Mouse (Mus musculus): ENCODE measurements around the gene Phactr3. TPM values are rescaled to one million over a fixed set of nuclear protein-coding genes. Genes with fewer than 3 reads are reported as not detected.

Phactr3 gene
- polyA plus RNA-seq, 1 experiment = not detected

- no peak overlapping the region for H3K27ac ChIP-seq (ENCODE audit: insufficient read depth, low read depth, low read length)
- TF ChIP-seq CTCF (IDR thresholded peaks at IDR 0.05; ENCODE audit: insufficient read depth, low read depth, low read length) (no peak), POLR2A (IDR thresholded peaks at IDR 0.05; ENCODE audit: insufficient read depth, low read depth, low read length) (no peak)
- H3K4me3 ChIP-seq (ENCODE audit: insufficient read depth, low read depth, low read length) = no peak overlapping the region
- WGBS = 87% methylated on average over 1 of the region's 1 CpGs
- H3K4me1 ChIP-seq (ENCODE audit: control insufficient read depth, insufficient read depth, low read length) = peaks cover 38% of the 10 kb centered on the region
Measured at GRCm38 (mm10) chr2:178244866-178245265, 126.1 kb downstream of the Phactr3 start.

GRCm38 (mm10) chr2:178245841-178246240, 127.1 kb downstream of the Phactr3 start:
- WGBS = 72% methylated on average over 5 of the region's 5 CpGs
- peaks cover 45% of the 10 kb centered on the region for H3K4me1 ChIP-seq (ENCODE audit: control insufficient read depth, insufficient read depth, low read length)
- H3K27ac ChIP-seq (ENCODE audit: insufficient read depth, low read depth, low read length) = no peak overlapping the region
- no peak overlapping the region for H3K4me3 ChIP-seq (ENCODE audit: insufficient read depth, low read depth, low read length)
- TF ChIP-seq CTCF (IDR thresholded peaks at IDR 0.05; ENCODE audit: insufficient read depth, low read depth, low read length) = no peak
- no peak for TF ChIP-seq POLR2A (IDR thresholded peaks at IDR 0.05; ENCODE audit: insufficient read depth, low read depth, low read length)

- TF ChIP-seq CTCF (IDR thresholded peaks at IDR 0.05; ENCODE audit: insufficient read depth, low read depth, low read length) = no peak
- TF ChIP-seq POLR2A (IDR thresholded peaks at IDR 0.05; ENCODE audit: insufficient read depth, low read depth, low read length) = no peak
- Histone ChIP-seq H3K4me3 (ENCODE audit: insufficient read depth, low read depth, low read length) (no peak overlapping the region), H3K4me1 (ENCODE audit: control insufficient read depth, insufficient read depth, low read length) (peaks cover 42% of the 10 kb centered on the region), H3K27ac (ENCODE audit: insufficient read depth, low read depth, low read length) (no peak overlapping the region)
- WGBS = 49% methylated on average over 4 of the region's 4 CpGs
Measured at GRCm38 (mm10) chr2:178246767-178247166, 128.0 kb downstream of the Phactr3 start.

GRCm38 (mm10) chr2:178247274-178247673, 128.5 kb downstream of the Phactr3 start:
- no peak overlapping the region for H3K4me3 ChIP-seq (ENCODE audit: insufficient read depth, low read depth, low read length)
- peaks cover 45% of the 10 kb centered on the region for H3K4me1 ChIP-seq (ENCODE audit: control insufficient read depth, insufficient read depth, low read length)
- H3K27ac ChIP-seq (ENCODE audit: insufficient read depth, low read depth, low read length) = no peak overlapping the region
- peak; percentile 40; the same call in 1 of the 2 replicates for TF ChIP-seq CTCF (IDR thresholded peaks at IDR 0.05; ENCODE audit: insufficient read depth, low read depth, low read length)
- TF ChIP-seq POLR2A (IDR thresholded peaks at IDR 0.05; ENCODE audit: insufficient read depth, low read depth, low read length) = no peak
- WGBS = 78% methylated on average over 8 of the region's 8 CpGs

- 4% methylated on average over 3 of the region's 3 CpGs for WGBS
- TF ChIP-seq POLR2A (IDR thresholded peaks at IDR 0.05; ENCODE audit: insufficient read depth, low read depth, low read length) (no peak), CTCF (IDR thresholded peaks at IDR 0.05; ENCODE audit: insufficient read depth, low read depth, low read length) (no peak)
- Histone ChIP-seq H3K4me1 (ENCODE audit: control insufficient read depth, insufficient read depth, low read length) (peaks cover 44% of the 10 kb centered on the region), H3K4me3 (ENCODE audit: insufficient read depth, low read depth, low read length) (no peak overlapping the region), H3K27ac (ENCODE audit: insufficient read depth, low read depth, low read length) (0 out of 2 replicates have a peak overlapping the region, but pooled peaks have one; percentile 13)
Measured at GRCm38 (mm10) chr2:178257117-178257825, 138.5 kb downstream of the Phactr3 start.

GRCm38 (mm10) chr2:178257986-178258555, 139.3 kb downstream of the Phactr3 start:
- Histone ChIP-seq H3K4me3 (ENCODE audit: insufficient read depth, low read depth, low read length) (no peak overlapping the region), H3K27ac (ENCODE audit: insufficient read depth, low read depth, low read length) (peak overlapping the region; percentile 13; the same call in 1 of the 2 replicates), H3K4me1 (ENCODE audit: control insufficient read depth, insufficient read depth, low read length) (peaks cover 39% of the 10 kb centered on the region)
- no peak for TF ChIP-seq CTCF (IDR thresholded peaks at IDR 0.05; ENCODE audit: insufficient read depth, low read depth, low read length)
- TF ChIP-seq POLR2A (IDR thresholded peaks at IDR 0.05; ENCODE audit: insufficient read depth, low read depth, low read length) = no peak
- 31% methylated on average over 1 of the region's 2 CpGs for WGBS

GRCm38 (mm10) chr2:178263055-178263454, 144.3 kb downstream of the Phactr3 start:
- peaks cover 32% of the 10 kb centered on the region for H3K4me1 ChIP-seq (ENCODE audit: control insufficient read depth, insufficient read depth, low read length)
- H3K27ac ChIP-seq (ENCODE audit: insufficient read depth, low read depth, low read length) = no peak overlapping the region
- 69% methylated on average over 4 of the region's 4 CpGs for WGBS
- H3K4me3 ChIP-seq (ENCODE audit: insufficient read depth, low read depth, low read length) = no peak overlapping the region
- no peak for TF ChIP-seq POLR2A (IDR thresholded peaks at IDR 0.05; ENCODE audit: insufficient read depth, low read depth, low read length)
- TF ChIP-seq CTCF (IDR thresholded peaks at IDR 0.05; ENCODE audit: insufficient read depth, low read depth, low read length) = no peak

GRCm38 (mm10) chr2:178264389-178264788, 145.6 kb downstream of the Phactr3 start:
- WGBS = 3% methylated on average over 8 of the region's 8 CpGs
- TF ChIP-seq CTCF (IDR thresholded peaks at IDR 0.05; ENCODE audit: insufficient read depth, low read depth, low read length) (peak; percentile 89), POLR2A (IDR thresholded peaks at IDR 0.05; ENCODE audit: insufficient read depth, low read depth, low read length) (no peak)
- Histone ChIP-seq H3K4me3 (ENCODE audit: insufficient read depth, low read depth, low read length) (no peak overlapping the region), H3K27ac (ENCODE audit: insufficient read depth, low read depth, low read length) (no peak overlapping the region), H3K4me1 (ENCODE audit: control insufficient read depth, insufficient read depth, low read length) (peaks cover 27% of the 10 kb centered on the region)

GRCm38 (mm10) chr2:178265454-178265853, 146.7 kb downstream of the Phactr3 start:
- peak overlapping the region; percentile 22; the same call in 1 of the 2 replicates for H3K27ac ChIP-seq (ENCODE audit: insufficient read depth, low read depth, low read length)
- TF ChIP-seq POLR2A (IDR thresholded peaks at IDR 0.05; ENCODE audit: insufficient read depth, low read depth, low read length) (no peak), CTCF (IDR thresholded peaks at IDR 0.05; ENCODE audit: insufficient read depth, low read depth, low read length) (no peak)
- 3% methylated on average over 2 of the region's 2 CpGs for WGBS
- H3K4me1 ChIP-seq (ENCODE audit: control insufficient read depth, insufficient read depth, low read length) = peaks cover 21% of the 10 kb centered on the region
- no peak overlapping the region for H3K4me3 ChIP-seq (ENCODE audit: insufficient read depth, low read depth, low read length)

All from olfactory bulb, adult 2 months (tissue).